In the genomic region with DNA sequence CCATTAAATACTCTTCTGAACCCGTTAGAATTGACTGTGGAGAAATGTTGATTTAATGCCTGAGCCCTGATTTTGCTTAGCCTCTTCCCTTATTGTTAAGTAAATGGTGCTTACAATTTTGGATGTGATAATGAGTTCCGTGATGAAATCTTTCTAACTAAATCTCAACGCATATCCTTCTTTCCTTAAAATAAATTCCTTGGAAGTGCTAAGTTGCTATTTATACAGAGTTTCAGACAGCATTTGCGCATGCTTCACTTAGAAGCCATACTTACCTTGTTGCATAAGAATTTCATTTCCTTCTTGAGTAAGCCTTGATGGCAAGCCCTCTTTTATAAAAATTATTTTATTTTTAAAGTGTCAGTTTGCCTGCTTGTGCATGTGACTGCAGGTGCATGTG, we compare ENCODE assay signal across 18 mouse cellular contexts.
"Had no signal": no experiment of that assay in that cellular context is flagged by ENCODE, and none has a peak within 500 bp of the region (broad histone marks: within the 10 kb centered on the region; RNA-seq: fewer than 3 reads in every experiment).

No protein-coding gene starts in this region.

- H3K4me1 ChIP-seq: liver, embryonic 15.5 days; megakaryocyte, embryonic 14.5 days had no signal

- H3K4me2 ChIP-seq: liver, embryonic 15.5 days; lung, embryonic 15.5 days; midbrain, embryonic 12.5 days; neural tube, embryonic 12.5 days; stomach, embryonic 15.5 days had no signal

- H3K9me3 ChIP-seq: liver, embryonic 15.5 days; lung, embryonic 15.5 days; midbrain, embryonic 12.5 days; neural tube, embryonic 12.5 days; stomach, embryonic 15.5 days had no signal

- H3K27ac ChIP-seq: liver, embryonic 15.5 days; lung, embryonic 15.5 days; macrophage; midbrain, embryonic 12.5 days; neural tube, embryonic 12.5 days; stomach, embryonic 15.5 days; stomach, postnatal 0 days had no signal

- H3K4me3 ChIP-seq: liver, embryonic 15.5 days; lung, embryonic 15.5 days; megakaryocyte, embryonic 14.5 days; midbrain, embryonic 12.5 days; neural tube, embryonic 12.5 days; stomach, embryonic 15.5 days had no signal

- ATAC-seq: liver, postnatal 0 days; lung, postnatal 0 days had no signal

- H3K27me3 ChIP-seq: liver, embryonic 15.5 days; lung, embryonic 15.5 days; megakaryocyte, embryonic 14.5 days; midbrain, embryonic 12.5 days; neural tube, embryonic 12.5 days; stomach, embryonic 15.5 days had no signal

- H3K36me3 ChIP-seq: liver, embryonic 15.5 days; lung, embryonic 15.5 days; midbrain, embryonic 12.5 days; neural tube, embryonic 12.5 days; stomach, embryonic 15.5 days had no signal

- H3K9ac ChIP-seq: liver, embryonic 15.5 days; liver, postnatal 0 days; lung, embryonic 15.5 days; midbrain, embryonic 12.5 days; neural tube, embryonic 12.5 days; stomach, embryonic 15.5 days had no signal

- DNase-seq: liver, postnatal 0 days; lung, adult 2 months; lung, postnatal 14 days; lung, postnatal 36 days; midbrain, embryonic 14.5 days; right cerebral cortex, postnatal 14 days; thymus, adult 18-20 months; thymus, postnatal 14 days; thymus, postnatal 36 days had no signal
